Mouse (Mus musculus): ENCODE measurements at regions not wholly inside any gene's neighbourhood (a gene's known extent, or its start where the extent isn't known, plus 50 kb on each side); places are given as distances from the start of the nearest gene placed in this dataset.

- intact Hi-C loops (cut with DNase I), result no loop called here
- TF ChIP-seq CTCF (IDR thresholded peaks at IDR 0.05), result no peak
- Histone ChIP-seq H3K27ac (no peak overlapping the region), H3K4me3 (no peak overlapping the region)
- no peak for DNase-seq
Observed at GRCm38 (mm10) chr15:96521125-96521455, 60.4 kb upstream of the Scaf11 start.

- DNase-seq, result peak; percentile 42
- Histone ChIP-seq H3K4me3 (no peak overlapping the region), H3K27ac (no peak overlapping the region)
- intact Hi-C loops (cut with DNase I), result no loop called here
- peak; percentile 66 for TF ChIP-seq CTCF (IDR thresholded peaks at IDR 0.05)
Observed at GRCm38 (mm10) chr15:96520412-96521124, 59.9 kb upstream of the Scaf11 start.

GRCm38 (mm10) chr15:96518156-96518555 lies 57.5 kb upstream of the Scaf11 start:
- Histone ChIP-seq H3K4me3 (no peak overlapping the region), H3K27ac (no peak overlapping the region)
- DNase-seq, result no peak
- no peak for TF ChIP-seq CTCF (IDR thresholded peaks at IDR 0.05)
- intact Hi-C loops (cut with DNase I), result no loop called here

- Histone ChIP-seq H3K4me3 (no peak overlapping the region), H3K27ac (no peak overlapping the region)
- intact Hi-C loops (cut with DNase I), result no loop called here
- no peak for TF ChIP-seq CTCF (IDR thresholded peaks at IDR 0.05)
- DNase-seq, result no peak
Observed at GRCm38 (mm10) chr15:96515620-96516019, 55.0 kb upstream of the Scaf11 start.

- intact Hi-C loops (cut with DNase I), result no loop called here
- no peak for DNase-seq
- TF ChIP-seq CTCF (IDR thresholded peaks at IDR 0.05), result no peak
- no peak overlapping the region for H3K4me3 ChIP-seq
- no peak overlapping the region for H3K27ac ChIP-seq
Observed at GRCm38 (mm10) chr15:96512636-96513035, 52.0 kb upstream of the Scaf11 start.

Measured in gastrocnemius, adult 2 months (tissue).